Mouse (Mus musculus): ENCODE results near the gene Coq8b. TPM values are rescaled to one million over a fixed set of nuclear protein-coding genes. Genes with fewer than 3 reads are reported as not detected.
"Not testable (repeated sequence)": the region's sequence is repeated elsewhere in the genome, so short reads cannot be mapped to it uniquely, and the experiment has no call there.

Gene Coq8b
- polyA plus RNA-seq, 1 experiment from 2014 or later, result 23.8 TPM

- no peak overlapping the region for H3K4me2 ChIP-seq
- no peak for ATAC-seq (ENCODE audit: low FRiP score)
- WGBS, result 74% methylated on average over 7 of the region's 7 CpGs
These were observed 1.0 kb upstream of the Coq8b start for GRCm38 (mm10) chr7:27231693-27232331.

DNA sequence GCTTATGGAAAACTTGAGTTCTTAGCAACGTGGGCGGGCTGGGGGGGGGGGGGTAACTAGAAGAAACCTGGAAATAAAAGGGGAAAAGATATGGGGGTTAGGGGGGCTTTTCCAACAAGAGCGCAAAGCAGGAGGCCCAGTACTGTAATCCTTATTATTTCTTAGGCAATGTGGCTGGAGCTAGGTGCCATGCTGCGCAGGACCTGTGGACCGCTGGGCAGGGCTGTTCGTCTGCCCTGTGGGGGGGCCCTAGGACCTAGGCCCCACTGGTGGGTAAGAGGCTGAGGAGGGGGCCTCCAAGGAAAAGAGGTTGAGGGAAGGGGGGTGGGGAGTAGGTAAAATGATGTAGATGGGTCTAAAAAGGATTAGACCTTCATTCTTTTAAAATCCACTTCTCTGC, 477 bp downstream of the Coq8b start:
- H3K9ac ChIP-seq, result peak overlapping the region; percentile 72
- peak overlapping the region; percentile 54 for H3K4me3 ChIP-seq
- H3K4me1 ChIP-seq (replicated peaks), result peaks cover 29% of the 10 kb centered on the region
- WGBS, result 2% methylated on average over 6 of the region's 6 CpGs
- peak overlapping the region; percentile 81 for H3K4me2 ChIP-seq
- H3K27me3 ChIP-seq, result no peaks in the 10 kb centered on the region
- no peaks in the 10 kb centered on the region for H3K9me3 ChIP-seq
- peaks cover 10% of the 10 kb centered on the region for H3K36me3 ChIP-seq
- peak; percentile 46 for ATAC-seq (ENCODE audit: low FRiP score)
- H3K27ac ChIP-seq, result peak overlapping the region; percentile 90

More at GRCm38 (mm10) chr7:27231693-27232331, 1.0 kb upstream of the Coq8b start:
- H3K9ac ChIP-seq, result no peak overlapping the region
- H3K4me1 ChIP-seq (replicated peaks), result peaks cover 40% of the 10 kb centered on the region
- 0 out of 2 replicates have a peak, but pooled peaks cover 2% of the 10 kb centered on the region for H3K36me3 ChIP-seq
- peak overlapping the region; percentile 90 for H3K27ac ChIP-seq
- no peak overlapping the region for H3K4me3 ChIP-seq
- no peaks in the 10 kb centered on the region for H3K27me3 ChIP-seq
- H3K9me3 ChIP-seq, result no peaks in the 10 kb centered on the region

DNA sequence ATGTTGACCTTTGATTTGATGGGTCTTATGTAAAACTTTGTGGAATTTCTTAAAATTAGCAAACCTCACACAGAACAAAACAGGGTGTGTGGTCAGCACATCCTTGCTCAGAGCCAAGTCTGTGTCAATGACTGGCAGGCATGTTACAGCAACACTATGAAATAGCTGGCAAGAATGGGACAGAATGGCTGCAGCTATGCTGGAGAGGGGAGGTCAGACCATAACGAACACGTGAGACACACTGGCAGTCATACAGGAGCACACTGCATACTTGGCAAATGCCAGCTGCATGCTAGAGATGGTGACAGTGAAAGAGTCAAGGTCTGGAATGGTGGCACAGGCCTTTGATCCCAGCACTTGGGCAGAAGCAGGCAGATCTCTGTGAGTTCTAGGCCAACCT, 2.9 kb downstream of the Coq8b start:
- no peak overlapping the region for H3K4me2 ChIP-seq
- H3K4me3 ChIP-seq, result no peak overlapping the region
- peaks cover 23% of the 10 kb centered on the region for H3K4me1 ChIP-seq (replicated peaks)
- H3K9ac ChIP-seq, result no peak overlapping the region
- no peak overlapping the region for H3K27ac ChIP-seq
- peaks cover 34% of the 10 kb centered on the region for H3K36me3 ChIP-seq
- H3K9me3 ChIP-seq, result no peaks in the 10 kb centered on the region
- H3K27me3 ChIP-seq, result no peaks in the 10 kb centered on the region
- no peak for ATAC-seq (ENCODE audit: low FRiP score)
- WGBS, result 91% methylated on average over 2 of the region's 2 CpGs

- Histone ChIP-seq H3K4me2 (no peak overlapping the region), H3K36me3 (peaks cover 52% of the 10 kb centered on the region), H3K4me3 (no peak overlapping the region), H3K27ac (no peak overlapping the region), H3K4me1 (replicated peaks) (peaks cover 15% of the 10 kb centered on the region), H3K9me3 (no peaks in the 10 kb centered on the region), H3K27me3 (no peaks in the 10 kb centered on the region), H3K9ac (no peak overlapping the region)
- ATAC-seq (ENCODE audit: low FRiP score), result no peak
- 88% methylated on average over 2 of the region's 2 CpGs for WGBS
These were observed 4.7 kb downstream of the Coq8b start for GRCm38 (mm10) chr7:27237527-27237926.

DNA sequence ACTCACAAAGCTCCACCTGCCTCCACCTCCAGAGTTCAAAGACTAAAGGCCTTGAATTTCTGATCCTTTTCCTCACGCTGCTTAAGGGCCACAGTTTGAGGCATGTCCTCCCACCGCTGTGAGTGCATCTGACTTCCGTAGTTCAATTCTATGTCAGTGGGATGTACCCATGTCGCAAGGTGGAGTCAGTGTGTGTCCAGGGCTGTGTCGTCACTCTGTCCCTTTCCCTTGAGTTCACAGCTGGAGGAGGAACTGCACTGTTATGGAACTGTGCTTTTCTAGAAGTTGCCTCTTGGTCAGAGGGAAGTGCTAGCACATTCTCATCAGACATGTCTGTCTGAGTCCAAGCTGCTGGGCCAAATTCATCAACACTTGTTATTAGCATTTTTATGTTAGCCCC, 5.7 kb downstream of the Coq8b start:
- Histone ChIP-seq H3K4me3 (no peak overlapping the region), H3K9me3 (no peaks in the 10 kb centered on the region), H3K4me2 (no peak overlapping the region), H3K9ac (no peak overlapping the region), H3K4me1 (replicated peaks) (peaks cover 9% of the 10 kb centered on the region), H3K27ac (no peak overlapping the region), H3K36me3 (peaks cover 62% of the 10 kb centered on the region), H3K27me3 (no peaks in the 10 kb centered on the region)
- no peak for ATAC-seq (ENCODE audit: low FRiP score)
- WGBS, result 85% methylated on average over 5 of the region's 5 CpGs

- Histone ChIP-seq H3K4me3 (no peak overlapping the region), H3K4me1 (replicated peaks) (no peaks in the 10 kb centered on the region), H3K27me3 (no peaks in the 10 kb centered on the region), H3K4me2 (no peak overlapping the region), H3K9ac (no peak overlapping the region), H3K9me3 (no peaks in the 10 kb centered on the region), H3K27ac (no peak overlapping the region), H3K36me3 (peaks cover 87% of the 10 kb centered on the region)
- 67% methylated on average over 8 of the region's 8 CpGs for WGBS
- ATAC-seq (ENCODE audit: low FRiP score), result no peak
These were observed 10.4 kb downstream of the Coq8b start for GRCm38 (mm10) chr7:27243211-27243610.

- not testable (repeated sequence) for H3K27ac ChIP-seq; H3K9ac ChIP-seq; H3K4me1 ChIP-seq (replicated peaks); H3K9me3 ChIP-seq; H3K4me2 ChIP-seq; H3K4me3 ChIP-seq; ATAC-seq (ENCODE audit: low FRiP score); H3K27me3 ChIP-seq
- H3K36me3 ChIP-seq, result peaks cover 79% of the 10 kb centered on the region
- 88% methylated on average over 2 of the region's 2 CpGs for WGBS
These were observed 11.3 kb downstream of the Coq8b start for GRCm38 (mm10) chr7:27244088-27244487.

GRCm38 (mm10) chr7:27249146-27249545, 16.3 kb downstream of the Coq8b start:
- 90% methylated on average over 2 of the region's 2 CpGs for WGBS
- H3K9me3 ChIP-seq, result no peaks in the 10 kb centered on the region
- H3K4me2 ChIP-seq, result no peak overlapping the region
- H3K36me3 ChIP-seq, result peaks cover 69% of the 10 kb centered on the region
- H3K27me3 ChIP-seq, result no peaks in the 10 kb centered on the region
- H3K27ac ChIP-seq, result no peak overlapping the region
- no peak overlapping the region for H3K9ac ChIP-seq
- no peaks in the 10 kb centered on the region for H3K4me1 ChIP-seq (replicated peaks)
- no peak overlapping the region for H3K4me3 ChIP-seq
- ATAC-seq (ENCODE audit: low FRiP score), result no peak

GRCm38 (mm10) chr7:27249928-27250327, 17.1 kb downstream of the Coq8b start:
- ATAC-seq (ENCODE audit: low FRiP score), result no peak
- WGBS, result 83% methylated on average over 5 of the region's 5 CpGs

GRCm38 (mm10) chr7:27251946-27252345, 19.1 kb downstream of the Coq8b start:
- no peak overlapping the region for H3K4me2 ChIP-seq
- peaks cover 54% of the 10 kb centered on the region for H3K36me3 ChIP-seq
- H3K27ac ChIP-seq, result no peak overlapping the region
- H3K9ac ChIP-seq, result no peak overlapping the region
- no peak overlapping the region for H3K4me3 ChIP-seq
- ATAC-seq (ENCODE audit: low FRiP score), result no peak
- H3K9me3 ChIP-seq, result no peaks in the 10 kb centered on the region
- peaks cover 7% of the 10 kb centered on the region; the same call in 1 of the 2 replicates for H3K4me1 ChIP-seq (replicated peaks)
- no peaks in the 10 kb centered on the region for H3K27me3 ChIP-seq
- WGBS, result 92% methylated on average over 6 of the region's 6 CpGs

More at GRCm38 (mm10) chr7:27249928-27250327, 17.1 kb downstream of the Coq8b start:
- Histone ChIP-seq H3K4me1 (replicated peaks) (no peaks in the 10 kb centered on the region), H3K27me3 (no peaks in the 10 kb centered on the region), H3K27ac (no peak overlapping the region), H3K4me3 (no peak overlapping the region), H3K4me2 (no peak overlapping the region), H3K9me3 (no peaks in the 10 kb centered on the region), H3K36me3 (peaks cover 72% of the 10 kb centered on the region), H3K9ac (no peak overlapping the region)

DNA sequence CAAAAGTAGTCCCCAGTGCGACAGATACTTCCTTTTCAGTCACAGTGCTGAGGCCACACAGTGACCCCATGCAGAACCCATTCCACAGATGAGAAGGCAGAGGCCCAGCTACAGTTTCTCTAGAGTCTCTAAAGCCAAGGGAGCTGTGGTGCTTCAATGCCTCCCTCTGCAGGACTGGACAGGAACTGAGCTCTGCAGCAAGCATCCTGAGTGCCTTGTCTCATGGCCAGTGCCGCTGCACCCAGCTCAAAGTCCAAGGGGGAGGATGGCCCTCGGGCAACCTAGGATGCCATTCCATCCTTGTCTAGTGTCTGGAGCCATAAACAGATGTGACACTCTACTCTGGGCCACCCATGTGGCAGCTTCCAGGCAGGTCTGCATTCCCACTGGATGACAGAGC, 22.9 kb downstream of the Coq8b start:
- no peaks in the 10 kb centered on the region for H3K9me3 ChIP-seq
- no peaks in the 10 kb centered on the region for H3K27me3 ChIP-seq
- no peak for ATAC-seq (ENCODE audit: low FRiP score)
- H3K4me3 ChIP-seq, result no peak overlapping the region
- peaks cover 32% of the 10 kb centered on the region for H3K4me1 ChIP-seq (replicated peaks)
- 67% methylated on average over 3 of the region's 3 CpGs for WGBS
- H3K27ac ChIP-seq, result 0 out of 2 replicates have a peak overlapping the region, but pooled peaks have one; percentile 96
- H3K9ac ChIP-seq, result no peak overlapping the region
- H3K36me3 ChIP-seq, result peaks cover 38% of the 10 kb centered on the region
- no peak overlapping the region for H3K4me2 ChIP-seq

GRCm38 (mm10) chr7:27257046-27257851, 24.4 kb downstream of the Coq8b start:
- Histone ChIP-seq H3K4me2 (peak overlapping the region; percentile 76), H3K4me1 (replicated peaks) (peaks cover 48% of the 10 kb centered on the region), H3K27ac (peak overlapping the region; percentile 96), H3K27me3 (no peaks in the 10 kb centered on the region), H3K9ac (peak overlapping the region; percentile 51; the same call in 1 of the 2 replicates), H3K4me3 (peak overlapping the region; percentile 62; the same call in 1 of the 2 replicates), H3K36me3 (peaks cover 30% of the 10 kb centered on the region), H3K9me3 (no peaks in the 10 kb centered on the region)
- ATAC-seq (ENCODE audit: low FRiP score), result peak; percentile 23
- 7% methylated on average over 27 of the region's 27 CpGs for WGBS
